Mouse (Mus musculus) bone marrow, adult 2 months (tissue): ENCODE results near the gene Myt1.

Source experiments
- CTCF ChIP-seq: fragments of 200-500 bp; IDR thresholded peaks from 2 replicates; pipeline ENCODE4 v1.5.1; 2011; ENCODE audit warnings: low read length, control low read depth; ENCODE audit not compliant: control insufficient read depth, insufficient read depth
- POLR2A ChIP-seq: fragments of 200-500 bp; IDR thresholded peaks from 2 replicates; pipeline ENCODE4 v1.6.1; 2011; ENCODE audit warnings: low read depth, mild to moderate bottlenecking, control low read depth, low read length, borderline replicate concordance; ENCODE audit not compliant: control insufficient read depth

GRCm38 (mm10) chr2:181721200-181721599 lies 41.9 kb upstream of the Myt1 start:
- TF ChIP-seq CTCF: no peak
- no peak for TF ChIP-seq POLR2A
